In the genomic region with DNA sequence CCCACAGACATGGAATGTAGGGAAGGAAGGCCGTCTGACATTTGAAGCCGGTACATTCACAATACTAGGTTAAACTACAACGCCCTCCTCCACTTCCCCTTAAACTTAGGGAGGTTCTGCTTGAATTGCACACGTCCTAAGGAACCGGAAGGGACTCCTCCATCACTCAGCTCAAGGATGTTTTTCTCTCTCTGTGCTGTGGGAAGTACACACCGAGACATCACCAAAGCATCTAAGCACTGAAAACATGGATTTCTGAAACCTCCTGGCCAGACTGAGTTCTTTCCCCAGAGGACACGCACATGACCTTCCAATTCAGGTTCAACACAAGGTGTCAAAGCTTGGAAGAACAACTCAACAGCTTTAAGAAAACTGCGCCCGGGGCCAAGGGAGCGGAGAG, we compare ENCODE assay signal across 8 mouse cellular contexts. TPM values are rescaled to one million over a fixed set of nuclear protein-coding genes. Genes with fewer than 3 reads are reported as not detected.
A peak's percentile ranks its signal among the peaks of the same experiment; 100 is the strongest.
DNase-seq lines count a peak whose midpoint lies in the region; ATAC-seq lines count a peak whose summit lies in the region.

No protein-coding gene starts in this region.

- H3K4me1 ChIP-seq in forebrain, embryonic 12.5 days = peaks cover 26% of the 10 kb centered on the region
- peaks cover 28% of the 10 kb centered on the region for H3K4me1 ChIP-seq in kidney, embryonic 15.5 days

- DNase-seq in Muller cell, postnatal 12 days (ENCODE audit: inconsistent ontology term) = peak; percentile 45
- no peak for DNase-seq in right cerebral cortex, postnatal 25 days
- DNase-seq in spleen, adult 18-20 months = no peak
- no peak for DNase-seq in cerebellum, postnatal 14 days

- no peaks in the 10 kb centered on the region for H3K36me3 ChIP-seq in forebrain, embryonic 12.5 days (replicated peaks)
- H3K36me3 ChIP-seq in kidney, embryonic 15.5 days = no peaks in the 10 kb centered on the region

- peak overlapping the region; percentile 80; the same call in 1 of the 2 replicates for H3K27ac ChIP-seq in forebrain, embryonic 12.5 days
- peak overlapping the region; percentile 82 for H3K27ac ChIP-seq in kidney, embryonic 15.5 days

- no peaks in the 10 kb centered on the region for H3K9me3 ChIP-seq in forebrain, embryonic 12.5 days
- no peaks in the 10 kb centered on the region for H3K9me3 ChIP-seq in kidney, embryonic 15.5 days (replicated peaks)

- peak; percentile 18 for ATAC-seq in CD4-positive, CD25-positive, alpha-beta regulatory T cell, adult 4 months
- ATAC-seq in forebrain, embryonic 12.5 days (ENCODE audit: low FRiP score) = no peak
- ATAC-seq in kidney, embryonic 15.5 days (replicated peaks; ENCODE audit: low FRiP score) = peak; percentile 20; the same call in 1 of the 2 replicates
- peak; percentile 49 for ATAC-seq in megakaryocyte progenitor cell, adult 5-6 weeks (replicated peaks; ENCODE audit: poor library complexity)

- H3K9ac ChIP-seq in forebrain, embryonic 12.5 days = peak overlapping the region; percentile 92
- H3K9ac ChIP-seq in kidney, embryonic 15.5 days = peak overlapping the region; percentile 92

- peak overlapping the region; percentile 98 for H3K4me3 ChIP-seq in forebrain, embryonic 12.5 days (replicated peaks)
- H3K4me3 ChIP-seq in kidney, embryonic 15.5 days (replicated peaks) = peak overlapping the region; percentile 97

- H3K27me3 ChIP-seq in forebrain, embryonic 12.5 days = no peaks in the 10 kb centered on the region
- no peaks in the 10 kb centered on the region for H3K27me3 ChIP-seq in kidney, embryonic 15.5 days

- peak overlapping the region; percentile 94 for H3K4me2 ChIP-seq in forebrain, embryonic 12.5 days
- H3K4me2 ChIP-seq in kidney, embryonic 15.5 days = peak overlapping the region; percentile 83

- WGBS in forebrain, embryonic 12.5 days = under 1% methylated on average over 10 of the region's 10 CpGs
- WGBS in kidney, embryonic 15.5 days = under 1% methylated on average over 10 of the region's 10 CpGs

RNA-seq across cellular contexts. Expression of a gene that starts 1.0 kb away (rescaled TPM):
- 10 to 100 TPM; 93.1 to 95.5 TPM for polyA plus RNA-seq in CD4-positive, CD25-positive, alpha-beta regulatory T cell, adult 4 months (2017; shearing (Covaris generic))
- polyA plus RNA-seq in forebrain, embryonic 12.5 days (2016; fragmentation: Nextera tagmentation; extraction: Ambion mirVana) = 209 and 215 TPM in 2 replicates
- 155 and 161 TPM in 2 replicates for polyA plus RNA-seq in kidney, embryonic 15.5 days (2015; fragmentation: Nextera tagmentation; extraction: Ambion mirVana)
- 167 and 178 TPM in 2 replicates for total RNA-seq in megakaryocyte progenitor cell, adult 5-6 weeks (2015)
- 158 and 171 TPM in 2 replicates for total RNA-seq in megakaryocyte progenitor cell, adult 5-6 weeks (2017)

RNA-seq across cellular contexts. Expression of a gene that starts 30.5 kb away (rescaled TPM):
- polyA plus RNA-seq in CD4-positive, CD25-positive, alpha-beta regulatory T cell, adult 4 months (2017; shearing (Covaris generic)) = 10 to 100 TPM; 43.6 to 68.9 TPM
- 19.1 and 19.2 TPM in 2 replicates for polyA plus RNA-seq in forebrain, embryonic 12.5 days (2016; fragmentation: Nextera tagmentation; extraction: Ambion mirVana)
- polyA plus RNA-seq in kidney, embryonic 15.5 days (2015; fragmentation: Nextera tagmentation; extraction: Ambion mirVana) = 15.5 and 15.6 TPM in 2 replicates
- total RNA-seq in megakaryocyte progenitor cell, adult 5-6 weeks (2015) = 19.7 and 29.7 TPM in 2 replicates
- 25.5 and 27.3 TPM in 2 replicates for total RNA-seq in megakaryocyte progenitor cell, adult 5-6 weeks (2017)
